Mouse (Mus musculus) hindbrain, embryonic 13.5 days (tissue): ENCODE data around the gene D6Ertd527e. TPM values are rescaled to one million over a fixed set of nuclear protein-coding genes. Genes with fewer than 3 reads are reported as not detected.
"Not testable (repeated sequence)": the region's sequence is repeated elsewhere in the genome, so short reads cannot be mapped to it uniquely, and the experiment has no call there.

Source experiments
- ATAC-seq: fragments of 200-750 bp; cut with Nextera tagmentation; 2 replicates; pipeline ENCODE4 v1.8.0; 2017; ENCODE audit warnings: moderate TSS enrichment; ENCODE audit not compliant: low FRiP score
- H3K27ac ChIP-seq: fragments of 300-500 bp; sonication (generic); 2 replicates; pipeline ENCODE4 v1.5.1; 2015; ENCODE audit warnings: inconsistent platforms, mild to moderate bottlenecking, moderate library complexity
- H3K27me3 ChIP-seq: fragments of 300-500 bp; sonication (generic); 2 replicates; pipeline ENCODE4 v1.6.1; 2015; ENCODE audit warnings: mild to moderate bottlenecking, inconsistent platforms
- H3K36me3 ChIP-seq: fragments of 300-500 bp; sonication (generic); 2 replicates; pipeline ENCODE4 v1.6.1; 2015; ENCODE audit warnings: mild to moderate bottlenecking, inconsistent platforms
- H3K4me1 ChIP-seq: fragments of 300-500 bp; sonication (generic); replicated peaks from 2 replicates; pipeline ENCODE4 v1.6.1; 2015; ENCODE audit warnings: inconsistent platforms
- H3K4me2 ChIP-seq: fragments of 300-500 bp; sonication (generic); 2 replicates; pipeline ENCODE4 v1.6.1; 2015; ENCODE audit warnings: inconsistent platforms, mild to moderate bottlenecking, moderate library complexity
- H3K4me3 ChIP-seq: fragments of 300-500 bp; sonication (generic); 2 replicates; pipeline ENCODE4 v1.5.1; 2015; ENCODE audit warnings: mild to moderate bottlenecking, inconsistent platforms
- H3K9ac ChIP-seq: fragments of 300-500 bp; sonication (generic); 2 replicates; pipeline ENCODE4 v1.6.1; 2015; ENCODE audit warnings: mild to moderate bottlenecking, inconsistent platforms
- H3K9me3 ChIP-seq: fragments of 300-500 bp; sonication (generic); 2 replicates; pipeline ENCODE4 v1.6.1; 2016; ENCODE audit warnings: inconsistent platforms
- WGBS: fragments of 180-500 bp; shearing (Covaris S2); methylation state at CpG from one replicate; pipeline ENCODE4 v1.1.7; 2015; 5-methylcytosine and 5-hydroxymethylcytosine counted together
- polyA plus RNA-seq: library from polyadenylated mRNA; unstranded; fragments of >200 nt; fragmentation: Nextera tagmentation; extraction: Ambion mirVana; gene quantifications from 2 replicates; pipeline ENCODE4 v1.2.1, GENCODE M21; 2015

The D6Ertd527e gene
- polyA plus RNA-seq, 1 experiment from 2014 or later: 0.42 TPM

GRCm38 (mm10) chr6:87093631-87094030, 10.9 kb upstream of the D6Ertd527e start:
- WGBS: 97% methylated on average over 8 of the region's 8 CpGs
- not testable (repeated sequence) for H3K4me2 ChIP-seq, H3K9me3 ChIP-seq, H3K27ac ChIP-seq, H3K4me3 ChIP-seq, H3K4me1 ChIP-seq, ATAC-seq, H3K27me3 ChIP-seq, H3K9ac ChIP-seq
- H3K36me3 ChIP-seq: peaks cover 22% of the 10 kb centered on the region

DNA sequence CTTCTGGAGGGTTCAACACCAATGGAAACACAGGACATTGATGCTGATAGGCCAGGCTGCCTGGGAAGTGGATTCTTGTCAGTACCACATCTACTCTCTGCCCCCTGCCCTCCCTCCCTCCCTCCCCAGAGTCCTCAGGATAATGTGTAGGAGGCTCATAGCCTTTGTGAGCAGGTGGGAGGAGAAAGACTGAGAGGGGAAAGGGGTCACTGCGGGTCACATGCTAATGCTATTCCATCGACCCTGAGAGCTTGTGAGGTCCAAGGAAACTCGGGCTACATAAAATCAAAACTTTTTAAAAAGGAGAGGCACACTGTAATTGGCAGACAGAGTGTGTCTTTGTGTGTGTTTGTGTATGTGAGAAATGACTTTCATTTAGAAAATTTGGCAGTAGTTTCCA, 5.3 kb upstream of the D6Ertd527e start:
- Histone ChIP-seq H3K9me3 (no peaks in the 10 kb centered on the region), H3K4me3 (no peak overlapping the region), H3K4me2 (no peak overlapping the region), H3K9ac (no peak overlapping the region), H3K27ac (peak overlapping the region; percentile 19; the same call in 1 of the 2 replicates), H3K27me3 (no peaks in the 10 kb centered on the region), H3K4me1 (peaks cover 23% of the 10 kb centered on the region), H3K36me3 (no peaks in the 10 kb centered on the region)
- no peak for ATAC-seq
- 17% methylated on average over 3 of the region's 3 CpGs for WGBS

DNA sequence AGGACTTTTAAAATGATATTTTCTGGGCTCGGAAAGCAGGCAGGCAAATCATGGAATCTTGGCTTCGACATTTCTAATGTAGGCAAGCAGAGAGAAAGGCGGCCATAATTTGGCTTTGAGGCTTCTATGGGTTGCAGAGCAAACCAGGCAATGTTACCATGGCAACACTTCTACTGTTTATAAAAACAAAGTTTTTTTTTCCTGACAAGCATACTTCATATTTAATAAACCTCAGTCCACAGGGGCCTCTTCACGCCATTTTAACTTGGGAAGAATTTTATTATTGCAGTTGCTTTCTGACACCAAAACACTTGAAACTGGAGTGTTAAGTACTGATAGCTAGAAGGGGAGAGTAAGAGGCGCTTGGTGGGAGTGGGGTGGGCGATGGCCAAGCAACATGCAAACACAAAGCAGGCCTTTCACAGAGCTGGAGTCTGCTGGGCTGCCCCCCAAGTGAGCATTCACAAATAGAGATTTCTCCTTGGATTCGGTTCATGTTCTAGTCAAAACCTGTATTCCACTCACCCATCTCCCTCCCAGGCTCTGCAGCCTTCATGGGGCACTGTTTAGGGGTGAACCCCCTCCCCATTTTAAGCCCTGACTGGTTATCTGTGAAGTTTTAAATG, 4.8 kb upstream of the D6Ertd527e start:
- H3K9me3 ChIP-seq: no peaks in the 10 kb centered on the region
- H3K4me3 ChIP-seq: no peak overlapping the region
- peak overlapping the region; percentile 19 for H3K27ac ChIP-seq
- H3K27me3 ChIP-seq: no peaks in the 10 kb centered on the region
- H3K4me1 ChIP-seq: peaks cover 23% of the 10 kb centered on the region
- ATAC-seq: peak; percentile 22; the same call in 1 of the 2 replicates
- 46% methylated on average over 7 of the region's 7 CpGs for WGBS
- no peaks in the 10 kb centered on the region for H3K36me3 ChIP-seq
- no peak overlapping the region for H3K9ac ChIP-seq
- H3K4me2 ChIP-seq: no peak overlapping the region

DNA sequence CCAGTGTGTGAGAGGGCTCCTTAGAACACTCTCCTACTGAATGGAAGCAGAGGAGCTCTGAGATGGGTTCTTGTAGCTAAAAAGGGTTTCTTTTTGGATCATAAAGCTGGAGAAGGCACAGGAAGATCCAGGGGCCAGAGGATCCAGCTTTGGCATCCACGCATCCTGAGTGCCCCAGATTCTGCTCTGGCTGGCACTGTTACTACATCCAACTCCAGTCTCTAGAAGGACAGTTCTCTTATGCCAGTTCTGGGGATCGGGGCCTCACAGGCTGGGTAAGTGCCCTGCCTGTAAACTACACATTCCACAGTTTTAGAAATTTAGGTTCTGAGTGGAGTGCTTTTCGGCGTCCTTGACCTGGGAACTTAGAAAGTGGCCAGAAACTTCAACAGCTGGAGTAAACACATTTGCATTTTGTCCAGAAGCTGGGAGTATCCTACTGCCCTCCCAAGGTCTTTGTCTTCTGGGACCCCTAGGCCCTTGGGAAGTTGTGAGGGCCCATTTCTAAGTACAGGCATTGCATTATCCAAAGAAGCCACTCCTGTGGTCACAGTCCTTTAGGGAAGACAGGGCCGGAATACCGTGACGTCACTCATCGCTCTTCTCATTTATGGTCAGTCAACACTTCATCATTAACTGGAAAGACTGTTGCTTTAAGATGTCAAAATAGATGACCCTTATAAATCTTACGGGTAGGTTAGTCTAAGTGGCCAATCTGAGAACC, 4.1 kb upstream of the D6Ertd527e start:
- 86% methylated on average over 9 of the region's 9 CpGs for WGBS
- H3K4me3 ChIP-seq: no peak overlapping the region
- H3K4me1 ChIP-seq: peaks cover 23% of the 10 kb centered on the region
- no peaks in the 10 kb centered on the region for H3K27me3 ChIP-seq
- no peaks in the 10 kb centered on the region for H3K36me3 ChIP-seq
- no peaks in the 10 kb centered on the region for H3K9me3 ChIP-seq
- ATAC-seq: no peak
- H3K27ac ChIP-seq: peak overlapping the region; percentile 19
- H3K9ac ChIP-seq: no peak overlapping the region
- no peak overlapping the region for H3K4me2 ChIP-seq

DNA sequence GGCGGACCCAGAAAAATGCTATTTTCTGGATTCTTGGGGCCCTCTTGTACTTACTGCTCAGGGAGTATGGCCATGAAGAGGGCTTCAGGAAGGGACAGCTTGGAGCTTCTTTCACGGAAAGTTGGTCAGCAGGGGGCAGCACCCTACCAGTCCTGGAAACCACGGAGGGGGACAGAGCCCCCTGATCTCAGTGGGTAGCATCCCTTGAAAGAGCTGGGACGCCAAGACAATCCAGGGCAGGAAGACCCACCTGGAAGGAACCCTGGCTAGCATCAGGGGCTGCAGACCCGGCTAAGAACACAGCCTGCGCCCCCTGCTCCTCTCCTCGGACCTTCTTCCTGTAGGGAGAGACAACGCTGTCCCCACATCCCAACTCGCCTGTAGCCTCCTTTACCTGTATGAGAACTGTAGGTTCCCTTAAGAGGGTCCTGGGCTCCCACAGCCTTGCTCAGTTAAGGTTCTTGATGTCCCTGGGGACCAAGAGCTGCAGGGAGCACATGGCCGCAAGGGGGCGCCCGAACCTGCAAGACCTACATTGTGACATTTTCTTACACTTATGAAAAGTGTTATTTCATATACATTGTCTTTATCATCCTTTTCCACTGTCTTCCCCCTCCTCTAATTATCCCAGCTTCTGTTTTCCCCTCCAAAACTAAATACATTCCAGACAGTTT, 3.1 kb upstream of the D6Ertd527e start:
- no peaks in the 10 kb centered on the region for H3K27me3 ChIP-seq
- H3K27ac ChIP-seq: 0 out of 2 replicates have a peak overlapping the region, but pooled peaks have one; percentile 30
- H3K4me1 ChIP-seq: peaks cover 23% of the 10 kb centered on the region
- peak overlapping the region; percentile 69 for H3K9ac ChIP-seq
- no peaks in the 10 kb centered on the region for H3K9me3 ChIP-seq
- 13% methylated on average over 12 of the region's 12 CpGs for WGBS
- peak overlapping the region; percentile 56 for H3K4me2 ChIP-seq
- no peaks in the 10 kb centered on the region for H3K36me3 ChIP-seq
- peak; percentile 71 for ATAC-seq
- peak overlapping the region; percentile 29 for H3K4me3 ChIP-seq

DNA sequence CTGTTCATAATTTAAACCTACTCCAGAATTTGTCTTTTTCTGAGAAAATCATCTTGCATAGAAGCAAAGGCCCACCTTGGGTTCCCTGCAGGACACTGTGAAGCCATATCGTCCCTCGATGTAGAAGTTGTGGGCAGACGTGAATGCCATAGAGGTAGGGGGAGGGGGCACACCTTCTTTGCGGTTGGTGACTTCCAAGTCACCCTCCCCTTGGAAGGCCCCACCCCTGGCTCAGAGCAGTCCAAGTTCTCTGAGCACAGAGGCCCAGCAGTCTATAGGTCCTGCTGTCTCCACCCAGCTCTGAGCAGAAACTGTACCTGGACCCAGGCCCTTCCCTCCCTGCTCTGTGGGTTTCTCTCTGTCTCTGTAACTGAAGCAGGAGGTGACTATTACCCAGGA, 2.6 kb upstream of the D6Ertd527e start:
- H3K27me3 ChIP-seq: no peaks in the 10 kb centered on the region
- H3K4me2 ChIP-seq: no peak overlapping the region
- no peak overlapping the region for H3K9ac ChIP-seq
- peak overlapping the region; percentile 30; the same call in 1 of the 2 replicates for H3K27ac ChIP-seq
- no peak overlapping the region for H3K4me3 ChIP-seq
- 0 out of 2 replicates have a peak, but pooled peaks have one; percentile 27 for ATAC-seq
- H3K9me3 ChIP-seq: no peaks in the 10 kb centered on the region
- H3K36me3 ChIP-seq: no peaks in the 10 kb centered on the region
- peaks cover 23% of the 10 kb centered on the region for H3K4me1 ChIP-seq
- WGBS: 33% methylated on average over 4 of the region's 4 CpGs

DNA sequence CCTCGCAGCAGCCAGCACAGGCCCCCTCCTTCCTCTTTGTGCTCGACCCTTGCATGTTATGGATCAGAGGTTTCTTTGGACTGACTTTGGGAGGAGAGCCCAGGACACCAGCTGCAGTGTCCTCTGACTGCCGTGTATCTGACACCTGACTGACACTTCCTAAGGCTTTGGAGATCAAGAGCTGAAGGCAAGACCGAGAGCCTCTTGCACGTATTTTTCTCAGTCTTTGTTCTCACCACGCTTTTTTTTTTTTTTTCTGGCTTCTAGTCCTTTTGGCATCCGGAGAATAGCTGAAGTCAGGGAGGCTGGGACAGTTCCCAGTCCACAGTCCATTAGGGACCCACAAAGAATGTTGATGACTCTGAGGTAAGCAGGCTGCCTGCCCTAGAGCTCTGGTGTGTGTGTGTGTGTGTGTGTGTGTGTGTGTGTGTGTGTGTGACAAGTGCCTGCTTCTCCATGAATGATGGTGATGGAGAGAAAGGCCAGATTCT, 2.1 kb upstream of the D6Ertd527e start:
- Histone ChIP-seq H3K9ac (no peak overlapping the region), H3K36me3 (no peaks in the 10 kb centered on the region), H3K4me3 (no peak overlapping the region), H3K27ac (0 out of 2 replicates have a peak overlapping the region, but pooled peaks have one; percentile 30), H3K9me3 (no peaks in the 10 kb centered on the region), H3K4me1 (peaks cover 23% of the 10 kb centered on the region), H3K4me2 (no peak overlapping the region), H3K27me3 (no peaks in the 10 kb centered on the region)
- peak; percentile 33; the same call in 1 of the 2 replicates for ATAC-seq
- 29% methylated on average over 7 of the region's 7 CpGs for WGBS

DNA sequence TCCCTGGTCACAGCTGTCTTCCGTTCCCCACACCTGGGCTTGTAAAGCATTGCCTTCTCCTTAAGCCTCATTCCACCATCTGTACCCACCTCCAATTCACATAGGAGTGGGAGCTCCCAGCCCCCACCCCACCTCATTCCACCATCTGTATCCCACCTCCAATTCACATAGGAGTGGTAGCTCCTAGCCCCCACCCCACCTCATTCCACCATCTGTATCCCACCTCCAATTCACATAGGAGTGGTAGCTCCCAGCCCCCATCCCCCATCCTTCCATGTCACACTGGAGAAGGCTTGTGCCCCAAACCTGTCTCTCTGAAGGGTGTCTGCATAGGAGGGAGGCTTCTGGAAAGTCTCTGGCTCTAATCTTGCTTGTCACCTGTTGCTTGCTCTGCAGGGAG, 1.2 kb upstream of the D6Ertd527e start:
- Histone ChIP-seq H3K9ac (no peak overlapping the region), H3K4me3 (no peak overlapping the region), H3K4me1 (peaks cover 21% of the 10 kb centered on the region), H3K36me3 (no peaks in the 10 kb centered on the region), H3K27me3 (no peaks in the 10 kb centered on the region), H3K4me2 (no peak overlapping the region), H3K27ac (no peak overlapping the region), H3K9me3 (no peaks in the 10 kb centered on the region)
- ATAC-seq: no peak
- 92% methylated on average over 1 of the region's 1 CpGs for WGBS

- Histone ChIP-seq H3K27ac (no peak overlapping the region), H3K27me3 (no peaks in the 10 kb centered on the region), H3K9ac (no peak overlapping the region), H3K4me1 (no peaks in the 10 kb centered on the region), H3K36me3 (no peaks in the 10 kb centered on the region), H3K9me3 (no peaks in the 10 kb centered on the region), H3K4me3 (no peak overlapping the region), H3K4me2 (no peak overlapping the region)
- no peak for ATAC-seq
- WGBS: 94% methylated on average over 1 of the region's 1 CpGs
These were observed 6.9 kb downstream of the D6Ertd527e start for GRCm38 (mm10) chr6:87111493-87111892.

- no peak overlapping the region for H3K27ac ChIP-seq
- no peaks in the 10 kb centered on the region for H3K27me3 ChIP-seq
- H3K9ac ChIP-seq: no peak overlapping the region
- H3K36me3 ChIP-seq: no peaks in the 10 kb centered on the region
- no peak overlapping the region for H3K4me3 ChIP-seq
- 77% methylated on average over 6 of the region's 6 CpGs for WGBS
- H3K4me1 ChIP-seq: no peaks in the 10 kb centered on the region
- H3K9me3 ChIP-seq: no peaks in the 10 kb centered on the region
- no peak overlapping the region for H3K4me2 ChIP-seq
- ATAC-seq: no peak
These were observed 7.6 kb downstream of the D6Ertd527e start for GRCm38 (mm10) chr6:87112125-87112524.

DNA sequence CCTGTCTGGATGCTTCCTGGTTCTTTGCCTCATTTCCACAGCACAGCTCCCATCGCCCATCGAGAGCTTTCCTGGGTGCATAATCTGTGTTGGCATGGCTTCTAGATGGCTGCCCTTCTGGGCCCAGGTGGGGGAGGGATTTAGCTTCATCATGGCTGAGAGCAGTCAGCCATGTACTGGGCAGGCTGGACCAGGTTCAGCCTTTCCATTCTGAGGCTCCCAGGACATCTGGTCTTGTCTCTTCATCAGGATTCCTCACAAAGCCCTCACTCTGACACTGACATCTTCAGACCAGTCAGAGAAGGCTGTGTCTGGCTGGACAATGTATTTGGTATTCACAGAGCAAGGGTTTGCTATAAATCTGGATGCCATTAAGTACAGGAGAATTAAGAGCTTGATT, 11.4 kb downstream of the D6Ertd527e start:
- 68% methylated on average over 2 of the region's 2 CpGs for WGBS
- no peak for ATAC-seq
- H3K4me1 ChIP-seq: no peaks in the 10 kb centered on the region
- H3K4me2 ChIP-seq: no peak overlapping the region
- no peak overlapping the region for H3K4me3 ChIP-seq
- no peak overlapping the region for H3K27ac ChIP-seq
- no peaks in the 10 kb centered on the region for H3K36me3 ChIP-seq
- H3K27me3 ChIP-seq: no peaks in the 10 kb centered on the region
- H3K9ac ChIP-seq: no peak overlapping the region
- H3K9me3 ChIP-seq: no peaks in the 10 kb centered on the region

DNA sequence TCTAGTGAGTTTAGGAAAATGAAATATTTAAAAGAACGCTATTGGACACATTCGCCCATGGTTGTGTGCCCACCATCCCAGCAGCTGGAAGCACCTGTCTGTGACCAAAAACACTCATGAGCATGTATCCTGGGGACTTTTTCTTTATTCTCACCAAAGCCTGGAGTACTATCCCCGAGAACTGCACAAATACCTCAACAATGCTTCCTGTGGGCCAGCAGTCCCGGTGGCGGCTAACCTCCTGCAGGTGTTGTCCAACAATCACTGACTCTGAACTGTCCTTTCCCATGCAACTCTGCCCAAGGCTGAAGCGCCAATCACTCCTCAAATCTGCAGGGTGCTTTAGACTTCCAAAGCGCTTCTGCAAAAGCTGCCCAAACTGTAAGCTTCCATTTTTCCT, 12.1 kb downstream of the D6Ertd527e start:
- Histone ChIP-seq H3K27me3 (no peaks in the 10 kb centered on the region), H3K9me3 (no peaks in the 10 kb centered on the region), H3K4me3 (no peak overlapping the region), H3K4me1 (no peaks in the 10 kb centered on the region), H3K36me3 (no peaks in the 10 kb centered on the region), H3K4me2 (no peak overlapping the region), H3K9ac (no peak overlapping the region), H3K27ac (no peak overlapping the region)
- no peak for ATAC-seq
- 87% methylated on average over 7 of the region's 7 CpGs for WGBS
